Mouse (Mus musculus) embryonic fibroblast, embryonic 13.5 days (primary cell): ENCODE results near the gene Tns1.

Experiments
- CTCF ChIP-seq: IDR thresholded peaks from 2 replicates; pipeline ENCODE4 v1.5.1; 2011; ENCODE audit warnings: mild to moderate bottlenecking, control low read depth, low read length, moderate library complexity, borderline replicate concordance; ENCODE audit not compliant: insufficient read depth
- POLR2A ChIP-seq: IDR thresholded peaks from 2 replicates; pipeline ENCODE4 v1.6.1; 2011; ENCODE audit warnings: low read depth, mild to moderate bottlenecking, control low read depth, low read length, moderate library complexity

DNA sequence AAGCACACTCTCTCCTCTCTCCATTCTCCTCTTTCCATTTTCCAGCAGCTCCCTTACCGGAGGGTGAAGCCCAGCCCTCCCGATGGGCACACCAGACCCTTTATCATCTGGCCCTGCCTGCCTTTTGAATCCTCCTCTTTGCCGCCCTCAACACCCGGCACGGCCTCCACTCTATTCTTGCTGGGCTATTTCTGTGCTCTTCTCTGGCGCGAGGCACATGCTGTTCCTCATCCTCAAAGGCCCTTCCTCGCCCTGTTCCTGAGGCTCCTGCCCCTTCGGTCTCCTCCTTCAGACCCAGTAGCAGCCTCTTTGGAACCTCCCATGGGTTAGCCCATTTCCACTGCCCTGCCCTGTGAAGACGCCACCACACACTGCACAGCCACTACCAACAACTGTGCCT, 164.5 kb downstream of the Tns1 start:
- TF ChIP-seq CTCF (no peak), POLR2A (no peak)
